9 mouse cellular contexts compared by ENCODE assay signal in the genomic region with DNA sequence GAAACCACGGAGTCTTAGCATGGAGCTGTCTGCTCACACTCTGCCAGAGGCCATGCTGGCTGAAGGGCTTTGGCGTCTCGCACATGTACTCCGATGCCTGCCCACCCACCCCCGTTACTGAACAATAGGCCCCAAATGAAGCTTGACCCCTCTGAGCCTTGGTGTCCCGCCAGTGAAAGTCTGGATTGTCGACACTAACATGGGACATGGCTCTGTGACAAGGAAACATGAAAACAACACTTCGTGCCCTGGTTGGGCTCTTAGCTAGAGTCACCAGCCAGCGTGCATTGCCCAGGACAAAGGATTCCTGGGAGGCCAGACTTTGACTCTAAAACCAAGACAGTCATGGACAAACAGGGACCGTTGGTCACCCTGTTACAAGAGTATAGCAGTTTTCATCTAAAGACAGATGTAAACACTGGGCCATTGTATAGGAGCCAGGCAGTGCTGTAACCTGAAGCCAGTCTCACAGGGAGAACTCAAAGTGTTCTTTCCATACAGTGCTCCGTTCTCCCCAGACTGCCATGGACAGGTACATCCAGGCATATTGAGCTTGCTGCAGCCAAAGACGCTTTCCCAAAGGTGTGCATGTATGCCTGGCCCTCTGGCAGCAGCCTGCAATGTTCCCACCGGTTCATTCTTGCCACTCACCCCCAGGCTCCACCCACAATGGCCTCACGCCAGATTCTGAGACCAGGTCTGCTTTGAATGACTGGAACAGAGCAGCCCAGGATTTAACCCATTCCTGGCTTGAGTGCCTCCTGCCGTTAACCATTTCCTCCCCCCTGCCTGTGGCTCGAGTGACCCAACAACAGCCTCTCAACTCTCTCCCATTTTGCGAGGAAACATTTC. TPM values are rescaled to one million over a fixed set of nuclear protein-coding genes. Genes with fewer than 3 reads are reported as not detected.
DNase-seq lines count a peak whose midpoint lies in the region; ATAC-seq and TF ChIP-seq lines count a peak whose summit lies in the region.
"Had no signal": no experiment of that assay in that cellular context is flagged by ENCODE, and none has a peak within 500 bp of the region (broad histone marks: within the 10 kb centered on the region; RNA-seq: fewer than 3 reads in every experiment).

No protein-coding gene starts in this region.

- WGBS in cerebellum, adult 2 months: 31% methylated on average over 17 of the region's 17 CpGs
- 8% methylated on average over 17 of the region's 17 CpGs for WGBS in forebrain, postnatal 0 days
- 17% methylated on average over 17 of the region's 17 CpGs for WGBS in stomach, postnatal 0 days

- H3K36me3 ChIP-seq in forebrain, postnatal 0 days (ENCODE audit: insufficient read depth): no peaks in the 10 kb centered on the region; the same call in 1 of the 2 replicates
- H3K36me3 ChIP-seq in stomach, postnatal 0 days (ENCODE audit: control insufficient read depth, insufficient read depth, low read length): no peaks in the 10 kb centered on the region

- no peak overlapping the region for H3K27ac ChIP-seq in cerebellum, adult 2 months (ENCODE audit: insufficient read depth, low read length)
- peak overlapping the region; percentile 64 for H3K27ac ChIP-seq in forebrain, postnatal 0 days (ENCODE audit: low read depth, low read length)
- no peak overlapping the region for H3K27ac ChIP-seq in stomach, postnatal 0 days (replicated peaks)

- peak overlapping the region; percentile 14; the same call in 1 of the 2 replicates for H3K9ac ChIP-seq in forebrain, postnatal 0 days
- H3K9ac ChIP-seq in stomach, postnatal 0 days (ENCODE audit: low read length): no peak overlapping the region; the same call in 1 of the 2 replicates

- peak; percentile 75 to 80 for DNase-seq in layer of hippocampus, postnatal 10 days (ENCODE audit: low spot score in 2 of 2)
- DNase-seq in layer of hippocampus, adult 8-10 months (ENCODE audit: low spot score in 2 of 2): no peak
- DNase-seq in cerebellum, adult 2 months: peak; percentile 58 to 61
- DNase-seq in forebrain, postnatal 0 days: peak; percentile 84
- peak; percentile 74 for DNase-seq in kidney, adult 9 months
- peak; percentile 82 for DNase-seq in lung, postnatal 10 days
- DNase-seq in stomach, postnatal 0 days (ENCODE audit: low spot score): peak; percentile 90
- no peak for DNase-seq in T-cell, adult 2 months (ENCODE audit: low spot score)

- no peak for TF ChIP-seq POLR2A in cerebellum, adult 2 months (IDR thresholded peaks at IDR 0.05; ENCODE audit: borderline replicate concordance, insufficient read depth, low read length)

- H3K4me1 ChIP-seq in cerebellum, adult 2 months (ENCODE audit: control insufficient read depth, insufficient read depth, low read length): peaks cover 8% of the 10 kb centered on the region
- peaks cover 23% of the 10 kb centered on the region for H3K4me1 ChIP-seq in forebrain, postnatal 0 days (ENCODE audit: insufficient read depth)
- peaks cover 15% of the 10 kb centered on the region; the same call in 1 of the 2 replicates for H3K4me1 ChIP-seq in stomach, postnatal 0 days (replicated peaks; ENCODE audit: control insufficient read depth, insufficient read depth)

- H3K4me3 ChIP-seq in cerebellum, adult 2 months (replicated peaks; ENCODE audit: insufficient read depth, low read depth, low read length): peak overlapping the region; percentile 27
- H3K4me3 ChIP-seq in forebrain, postnatal 0 days (ENCODE audit: low read depth, low read length): peak overlapping the region; percentile 13; the same call in 1 of the 2 replicates
- H3K4me3 ChIP-seq in stomach, postnatal 0 days (ENCODE audit: low read depth, low read length): no peak overlapping the region

- TF ChIP-seq EP300 in stomach, postnatal 0 days (optimal IDR thresholded peaks at IDR 0.05): no peak

- no peaks in the 10 kb centered on the region for H3K9me3 ChIP-seq in forebrain, postnatal 0 days (ENCODE audit: low read length)
- no peaks in the 10 kb centered on the region for H3K9me3 ChIP-seq in stomach, postnatal 0 days (ENCODE audit: control insufficient read depth, low read length)

- no peak for TF ChIP-seq CTCF in cerebellum, adult 2 months (IDR thresholded peaks at IDR 0.05; ENCODE audit: borderline replicate concordance, insufficient read depth, low read depth, low read length)
- TF ChIP-seq CTCF in forebrain, postnatal 0 days (IDR thresholded peaks at IDR 0.05; ENCODE audit: low read depth): no peak
- TF ChIP-seq CTCF in stomach, postnatal 0 days (IDR thresholded peaks at IDR 0.05; ENCODE audit: low read depth): no peak

- H3K27me3 ChIP-seq in cerebellum, adult 2 months (ENCODE audit: control insufficient read depth, insufficient read depth, low read length): no peaks in the 10 kb centered on the region
- H3K27me3 ChIP-seq in forebrain, postnatal 0 days (ENCODE audit: insufficient read depth, low read length): no peaks in the 10 kb centered on the region
- H3K27me3 ChIP-seq in stomach, postnatal 0 days (ENCODE audit: control insufficient read depth, insufficient read depth, low read length): no peaks in the 10 kb centered on the region

- peak; percentile 71 for ATAC-seq in forebrain, postnatal 0 days
- peak; percentile 74 for ATAC-seq in stomach, postnatal 0 days (ENCODE audit: low FRiP score, low TSS enrichment)

- H3K4me2 ChIP-seq in forebrain, postnatal 0 days (ENCODE audit: low read depth): peak overlapping the region; percentile 44
- H3K4me2 ChIP-seq in stomach, postnatal 0 days (replicated peaks; ENCODE audit: low read depth): peak overlapping the region; percentile 36

RNA-seq across cellular contexts. Expression of gene Mn1, which starts 23.6 kb away (rescaled TPM):
- 10 to 100 TPM; 33.7 to 36.8 TPM for total RNA-seq in layer of hippocampus, postnatal 10 days (2021)
- 10 to 100 TPM; 30.0 to 35.0 (median 32.2) TPM for total RNA-seq in layer of hippocampus, adult 8-10 months (2022)
- 2.4 and 3.3 TPM in 2 replicates for polyA plus RNA-seq in cerebellum, adult 2 months (2012; rRNA removed)
- total RNA-seq in forebrain, postnatal 0 days (2014; rRNA removed): 108 and 123 TPM in 2 replicates
- 57.9 and 73.2 TPM in 2 replicates for polyA plus RNA-seq in forebrain, postnatal 0 days (2015; fragmentation: Nextera tagmentation; extraction: Ambion mirVana)
- polyA plus RNA-seq in stomach, postnatal 0 days (2015; fragmentation: Nextera tagmentation; extraction: Ambion mirVana): 4.9 and 5.6 TPM in 2 replicates
- polyA plus RNA-seq: G1E had no signal

Comparison
In these comparisons a context has a peak if more than half of its experiments do, and no peak if none do; other contexts are left out.
1. DNase-seq: peak in layer of hippocampus, postnatal 10 days (2 of 2), cerebellum, adult 2 months (2 of 2), forebrain, postnatal 0 days (single experiment), kidney, adult 9 months (single experiment), lung, postnatal 10 days (single experiment) and stomach, postnatal 0 days (single experiment); none in layer of hippocampus, adult 8-10 months (0 of 2) and T-cell, adult 2 months (single experiment).